Mouse (Mus musculus) layer of hippocampus, postnatal 36 days (tissue): ENCODE measurements around the gene Rcc2. TPM values are rescaled to one million over a fixed set of nuclear protein-coding genes. Genes with fewer than 3 reads are reported as not detected.
A peak's percentile ranks its signal among the peaks of the same experiment; 100 is the strongest.

Experiments
- DNase-seq, 2 experiments: peaks; one replicate each; pipeline ENCODE4 v3.0.0; 2022
- total RNA-seq, 2 experiments: library from RNA; stranded (reverse); gene quantifications; 2 replicates each; pipeline ENCODE4 v1.2.3; 2021

The Rcc2 gene
- total RNA-seq, 2 experiments from 2014 or later: 87.9 to 90.7 TPM

GRCm38 (mm10) chr4:140711360-140711759 is 11.0 kb downstream of the Rcc2 start:
- DNase-seq: no peak

- peak; percentile 95 for DNase-seq
Observed at GRCm38 (mm10) chr4:140713480-140714365, 13.4 kb downstream of the Rcc2 start.

- DNase-seq: no peak
Observed at GRCm38 (mm10) chr4:140714586-140714985, 14.2 kb downstream of the Rcc2 start.

GRCm38 (mm10) chr4:140716994-140717393 is 16.7 kb downstream of the Rcc2 start:
- DNase-seq: no peak

- no peak for DNase-seq
Observed at GRCm38 (mm10) chr4:140718436-140718835, 18.1 kb downstream of the Rcc2 start.

- DNase-seq: no peak
Observed at GRCm38 (mm10) chr4:140720091-140720490, 19.8 kb downstream of the Rcc2 start.

- DNase-seq: no peak
Observed at GRCm38 (mm10) chr4:140721968-140722490, 21.7 kb downstream of the Rcc2 start.

- no peak for DNase-seq
Observed at GRCm38 (mm10) chr4:140722710-140723109, 22.4 kb downstream of the Rcc2 start.

GRCm38 (mm10) chr4:140723192-140723591 is 22.9 kb downstream of the Rcc2 start:
- DNase-seq: no peak

GRCm38 (mm10) chr4:140723801-140724200 is 23.5 kb downstream of the Rcc2 start:
- DNase-seq: no peak

- DNase-seq: peak; percentile 42 to 54
Observed at GRCm38 (mm10) chr4:140724739-140725138, 24.4 kb downstream of the Rcc2 start.

GRCm38 (mm10) chr4:140726907-140727306 is 26.6 kb downstream of the Rcc2 start:
- DNase-seq: no peak

- no peak for DNase-seq
Observed at GRCm38 (mm10) chr4:140731654-140732053, 31.3 kb downstream of the Rcc2 start.

GRCm38 (mm10) chr4:140732871-140733270 is 32.5 kb downstream of the Rcc2 start:
- DNase-seq: no peak

GRCm38 (mm10) chr4:140740655-140741054 is 40.3 kb downstream of the Rcc2 start:
- DNase-seq: no peak

- no peak for DNase-seq
Observed at GRCm38 (mm10) chr4:140741401-140741800, 41.1 kb downstream of the Rcc2 start.

- DNase-seq: no peak
Observed at GRCm38 (mm10) chr4:140742543-140742942, 42.2 kb downstream of the Rcc2 start, which contains the start of gene Padi6. TSS of gene Padi6 (minus strand) at chr4:140742643.

- no peak for DNase-seq
Observed at GRCm38 (mm10) chr4:140743086-140743485, 42.7 kb downstream of the Rcc2 start.

GRCm38 (mm10) chr4:140744654-140745053 is 44.3 kb downstream of the Rcc2 start:
- DNase-seq: peak; percentile 30 to 50

- DNase-seq: no peak
Observed at GRCm38 (mm10) chr4:140747978-140748377, 47.6 kb downstream of the Rcc2 start.

- no peak for DNase-seq
Observed at GRCm38 (mm10) chr4:140750328-140750727, 50.0 kb downstream of the Rcc2 start.

- DNase-seq: no peak
Observed at GRCm38 (mm10) chr4:140753366-140753765, 53.0 kb downstream of the Rcc2 start.

- DNase-seq: no peak
Observed at GRCm38 (mm10) chr4:140755811-140756210, 55.5 kb downstream of the Rcc2 start.

- DNase-seq: no peak
Observed at GRCm38 (mm10) chr4:140761601-140762000, 61.3 kb downstream of the Rcc2 start.
